Mouse (Mus musculus) ZHBTc4 (cell line): Measurements from ENCODE around the gene Tmem127.
"Not testable (repeated sequence)": the region's sequence is repeated elsewhere in the genome, so short reads cannot be mapped to it uniquely, and the experiment has no call there.

ENCODE experiments used
- DNase-seq: peaks from one replicate; pipeline ENCODE4 v3.0.0-alpha.2; 2011; ENCODE audit warnings: low read depth, low spot score

The Tmem127 gene

GRCm38 (mm10) chr2:127267854-127268253 lies 20.1 kb downstream of the Tmem127 start:
- DNase-seq, result peak; percentile 20

- peak; percentile 98 for DNase-seq
Measured at GRCm38 (mm10) chr2:127269491-127270299, 22.0 kb downstream of the Tmem127 start, which contains the start of gene Stard7. Stard7 (plus strand) TSS chr2:127270218.

- DNase-seq, result peak; percentile 88
Measured at GRCm38 (mm10) chr2:127270300-127271041, 22.8 kb downstream of the Tmem127 start.

- no peak for DNase-seq
Measured at GRCm38 (mm10) chr2:127271042-127271515, 23.4 kb downstream of the Tmem127 start.

GRCm38 (mm10) chr2:127272049-127272448 lies 24.3 kb downstream of the Tmem127 start:
- DNase-seq, result not testable (repeated sequence)

- DNase-seq, result no peak
Measured at GRCm38 (mm10) chr2:127272806-127273205, 25.1 kb downstream of the Tmem127 start.

GRCm38 (mm10) chr2:127274590-127274989 lies 26.9 kb downstream of the Tmem127 start:
- no peak for DNase-seq

- DNase-seq, result no peak
Measured at GRCm38 (mm10) chr2:127275551-127276320, 28.0 kb downstream of the Tmem127 start.

- DNase-seq, result no peak
Measured at GRCm38 (mm10) chr2:127278162-127278561, 30.5 kb downstream of the Tmem127 start.

- no peak for DNase-seq
Measured at GRCm38 (mm10) chr2:127292250-127292649, 44.5 kb downstream of the Tmem127 start.

GRCm38 (mm10) chr2:127297001-127297805 lies 49.5 kb downstream of the Tmem127 start:
- DNase-seq, result no peak

- DNase-seq, result no peak
Measured at GRCm38 (mm10) chr2:127298056-127298455, 50.3 kb downstream of the Tmem127 start.

GRCm38 (mm10) chr2:127300701-127301100 lies 53.0 kb downstream of the Tmem127 start:
- peak; percentile 20 for DNase-seq

- DNase-seq, result no peak
Measured at GRCm38 (mm10) chr2:127301883-127302282, 54.2 kb downstream of the Tmem127 start.

GRCm38 (mm10) chr2:127304192-127304591 lies 56.5 kb downstream of the Tmem127 start:
- not testable (repeated sequence) for DNase-seq

GRCm38 (mm10) chr2:127304609-127305210 lies 57.0 kb downstream of the Tmem127 start:
- no peak for DNase-seq

GRCm38 (mm10) chr2:127306123-127306522 lies 58.4 kb downstream of the Tmem127 start:
- DNase-seq, result no peak

- DNase-seq, result peak; percentile 69
Measured at GRCm38 (mm10) chr2:127307179-127307578, 59.5 kb downstream of the Tmem127 start.

- peak; percentile 64 for DNase-seq
Measured at GRCm38 (mm10) chr2:127308660-127309059, 61.0 kb downstream of the Tmem127 start.

- DNase-seq, result no peak
Measured at GRCm38 (mm10) chr2:127310246-127310645, 62.5 kb downstream of the Tmem127 start.
